Mouse (Mus musculus): ENCODE results near the gene Gm28035. TPM values are rescaled to one million over a fixed set of nuclear protein-coding genes. Genes with fewer than 3 reads are reported as not detected.

Gm28035 gene
- polyA plus RNA-seq, 1 experiment from 2014 or later, result 0.33 TPM

GRCm38 (mm10) chr2:30264671-30265519 is 24.5 kb downstream of the Gm28035 start:
- Histone ChIP-seq H3K27ac (peak overlapping the region; percentile 97), H3K9me3 (replicated peaks) (no peaks in the 10 kb centered on the region), H3K4me2 (no peak overlapping the region), H3K9ac (peak overlapping the region; percentile 36; the same call in 1 of the 2 replicates), H3K4me1 (replicated peaks) (peaks cover 68% of the 10 kb centered on the region), H3K36me3 (peaks cover 25% of the 10 kb centered on the region), H3K4me3 (no peak overlapping the region), H3K27me3 (no peaks in the 10 kb centered on the region)
- ATAC-seq (replicated peaks; ENCODE audit: insufficient number of reproducible peaks, insufficient read depth, low FRiP score, low read depth), result no peak; the same call in 1 of the 2 replicates
- 43% methylated on average over 7 of the region's 7 CpGs for WGBS

DNA sequence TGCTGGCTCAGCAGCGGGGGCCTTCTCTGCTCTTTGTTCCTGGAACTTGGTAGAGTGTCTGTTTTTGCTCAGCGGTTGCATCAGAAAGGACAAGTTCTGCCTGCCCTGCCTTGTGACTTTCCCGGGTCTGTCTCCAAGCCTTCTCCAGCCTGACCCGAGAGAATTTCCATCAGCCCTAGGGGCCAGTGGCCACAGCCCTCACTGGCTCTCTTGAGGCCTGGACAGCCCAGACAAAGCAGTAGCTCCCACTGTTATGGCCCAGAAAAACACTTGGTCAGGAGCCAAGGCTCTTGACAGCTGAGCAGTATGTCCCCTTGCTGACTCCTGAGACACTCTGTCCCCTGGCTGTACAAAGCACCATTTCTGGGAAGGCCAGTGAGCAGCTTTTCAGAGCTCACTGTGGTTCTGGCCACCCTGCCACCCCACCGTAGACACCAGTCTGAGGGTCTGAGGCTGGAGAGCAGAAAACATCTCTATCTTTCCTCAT is 25.4 kb downstream of the Gm28035 start, which contains the start of gene Phyhd1:
Gene Phyhd1, plus strand, starts transcription at position 437 of the 487 bp plus-strand sequence.
- peak; percentile 68 for ATAC-seq (replicated peaks; ENCODE audit: insufficient number of reproducible peaks, insufficient read depth, low FRiP score, low read depth)
- Histone ChIP-seq H3K4me2 (peak within 1 kb of the TSS; percentile 29), H3K4me1 (replicated peaks) (peaks cover 64% of the 10 kb centered on the region), H3K9me3 (replicated peaks) (no peaks in the 10 kb centered on the region), H3K9ac (peak within 1 kb of the TSS; percentile 36), H3K4me3 (peak within 1 kb of the TSS; percentile 9; the same call in 1 of the 2 replicates), H3K36me3 (peaks cover 25% of the 10 kb centered on the region), H3K27me3 (no peaks in the 10 kb centered on the region), H3K27ac (peak within 1 kb of the TSS; percentile 97)
- WGBS, result 16% methylated on average over 5 of the region's 5 CpGs

DNA sequence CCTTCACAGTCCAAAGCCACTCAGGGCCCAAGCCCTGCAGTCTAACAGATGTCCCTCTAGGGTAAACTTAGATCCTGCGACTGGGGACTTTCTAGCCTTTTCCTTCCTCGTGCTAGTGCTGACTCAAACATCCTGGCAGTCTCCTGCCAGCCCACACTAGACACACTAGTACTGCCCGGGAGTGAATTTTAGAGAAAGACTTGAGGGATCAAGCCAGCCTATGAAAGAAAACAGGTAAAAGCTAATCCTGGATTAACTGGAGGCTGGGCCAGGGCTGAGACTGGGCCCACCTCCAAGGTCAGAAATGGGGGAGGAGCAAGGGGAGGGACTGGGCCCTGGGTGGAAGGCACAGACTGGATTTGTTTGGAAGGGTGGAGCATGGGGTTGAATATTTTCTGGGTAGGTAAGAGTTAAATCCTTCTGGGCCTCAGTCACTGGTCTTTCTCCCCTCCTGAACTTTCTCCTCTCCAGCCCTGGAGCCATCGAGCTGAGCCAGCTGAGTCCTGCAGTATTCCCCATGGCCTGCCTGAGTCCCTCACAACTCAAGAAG is 26.1 kb downstream of the Gm28035 start:
- Histone ChIP-seq H3K4me3 (peak overlapping the region; percentile 9; the same call in 1 of the 2 replicates), H3K9ac (peak overlapping the region; percentile 36), H3K9me3 (replicated peaks) (no peaks in the 10 kb centered on the region), H3K27me3 (no peaks in the 10 kb centered on the region), H3K27ac (peak overlapping the region; percentile 97), H3K36me3 (peaks cover 22% of the 10 kb centered on the region), H3K4me1 (replicated peaks) (peaks cover 64% of the 10 kb centered on the region), H3K4me2 (peak overlapping the region; percentile 29)
- peak; percentile 57 for ATAC-seq (replicated peaks; ENCODE audit: insufficient number of reproducible peaks, insufficient read depth, low FRiP score, low read depth)
- WGBS, result 16% methylated on average over 4 of the region's 4 CpGs

GRCm38 (mm10) chr2:30267466-30267865 is 27.1 kb downstream of the Gm28035 start:
- Histone ChIP-seq H3K4me2 (no peak overlapping the region), H3K4me1 (replicated peaks) (peaks cover 56% of the 10 kb centered on the region), H3K9me3 (replicated peaks) (no peaks in the 10 kb centered on the region), H3K4me3 (no peak overlapping the region), H3K27ac (no peak overlapping the region), H3K27me3 (no peaks in the 10 kb centered on the region), H3K9ac (no peak overlapping the region), H3K36me3 (peaks cover 13% of the 10 kb centered on the region)
- ATAC-seq (replicated peaks; ENCODE audit: insufficient number of reproducible peaks, insufficient read depth, low FRiP score, low read depth), result no peak
- WGBS, result 97% methylated on average over 2 of the region's 2 CpGs

- H3K27ac ChIP-seq, result 0 out of 2 replicates have a peak overlapping the region, but pooled peaks have one; percentile 16
- no peaks in the 10 kb centered on the region for H3K27me3 ChIP-seq
- no peak for ATAC-seq (replicated peaks; ENCODE audit: insufficient number of reproducible peaks, insufficient read depth, low FRiP score, low read depth)
- WGBS, result 49% methylated on average over 4 of the region's 4 CpGs
- H3K4me2 ChIP-seq, result no peak overlapping the region
- no peak overlapping the region for H3K4me3 ChIP-seq
- peaks cover 10% of the 10 kb centered on the region; the same call in 1 of the 2 replicates for H3K36me3 ChIP-seq
- H3K9ac ChIP-seq, result no peak overlapping the region
- H3K4me1 ChIP-seq (replicated peaks), result peaks cover 49% of the 10 kb centered on the region
- H3K9me3 ChIP-seq (replicated peaks), result no peaks in the 10 kb centered on the region
These were observed 28.0 kb downstream of the Gm28035 start for GRCm38 (mm10) chr2:30268371-30268770.

DNA sequence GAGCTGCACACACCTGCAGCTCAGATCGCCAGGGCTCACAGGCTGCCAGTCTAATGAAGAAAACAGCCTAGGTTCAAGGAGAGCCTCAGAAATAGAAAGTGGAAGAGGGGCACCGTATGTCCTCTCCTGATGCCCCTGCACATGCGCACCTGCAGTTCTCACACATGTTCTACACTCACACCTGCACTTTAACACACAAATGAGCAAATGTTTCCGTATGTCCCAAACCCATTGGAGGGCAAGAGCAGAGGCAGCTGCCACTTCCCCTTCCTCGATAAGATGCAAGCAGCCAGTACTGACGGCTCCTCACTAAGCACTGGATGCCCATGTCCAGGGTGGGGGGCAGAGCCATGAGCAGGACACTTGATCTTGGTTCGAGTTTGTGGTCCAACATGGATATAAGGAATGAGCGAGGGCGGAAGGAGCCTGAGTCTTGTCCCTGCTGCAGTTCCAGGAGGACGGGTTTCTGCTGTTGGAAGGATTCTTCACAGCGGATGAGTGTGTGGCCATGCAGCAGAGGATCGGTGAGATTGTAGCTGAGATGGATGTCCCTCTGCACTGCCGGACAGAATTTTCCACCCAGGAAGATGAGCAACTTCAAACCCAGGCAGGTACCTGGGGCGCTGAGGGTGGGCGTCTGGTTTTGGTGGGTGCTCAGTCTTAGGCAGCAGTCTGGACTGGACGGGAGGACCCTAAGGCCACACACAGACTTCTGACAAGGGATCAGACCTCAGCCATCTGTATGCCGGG is 29.0 kb downstream of the Gm28035 start:
- Histone ChIP-seq H3K27me3 (no peaks in the 10 kb centered on the region), H3K9me3 (replicated peaks) (no peaks in the 10 kb centered on the region), H3K9ac (no peak overlapping the region), H3K27ac (peak overlapping the region; percentile 60), H3K36me3 (no peaks in the 10 kb centered on the region), H3K4me1 (replicated peaks) (peaks cover 38% of the 10 kb centered on the region), H3K4me2 (no peak overlapping the region), H3K4me3 (no peak overlapping the region)
- WGBS, result 78% methylated on average over 17 of the region's 17 CpGs
- no peak for ATAC-seq (replicated peaks; ENCODE audit: insufficient number of reproducible peaks, insufficient read depth, low FRiP score, low read depth)

- peak overlapping the region; percentile 60 for H3K27ac ChIP-seq
- no peak overlapping the region for H3K9ac ChIP-seq
- no peaks in the 10 kb centered on the region for H3K27me3 ChIP-seq
- no peak overlapping the region for H3K4me3 ChIP-seq
- peaks cover 31% of the 10 kb centered on the region for H3K4me1 ChIP-seq (replicated peaks)
- no peaks in the 10 kb centered on the region for H3K9me3 ChIP-seq (replicated peaks)
- peak; percentile 78 for ATAC-seq (replicated peaks; ENCODE audit: insufficient number of reproducible peaks, insufficient read depth, low FRiP score, low read depth)
- H3K36me3 ChIP-seq, result no peaks in the 10 kb centered on the region
- WGBS, result 10% methylated on average over 1 of the region's 1 CpGs
- H3K4me2 ChIP-seq, result no peak overlapping the region
These were observed 29.8 kb downstream of the Gm28035 start for GRCm38 (mm10) chr2:30270134-30270533.

DNA sequence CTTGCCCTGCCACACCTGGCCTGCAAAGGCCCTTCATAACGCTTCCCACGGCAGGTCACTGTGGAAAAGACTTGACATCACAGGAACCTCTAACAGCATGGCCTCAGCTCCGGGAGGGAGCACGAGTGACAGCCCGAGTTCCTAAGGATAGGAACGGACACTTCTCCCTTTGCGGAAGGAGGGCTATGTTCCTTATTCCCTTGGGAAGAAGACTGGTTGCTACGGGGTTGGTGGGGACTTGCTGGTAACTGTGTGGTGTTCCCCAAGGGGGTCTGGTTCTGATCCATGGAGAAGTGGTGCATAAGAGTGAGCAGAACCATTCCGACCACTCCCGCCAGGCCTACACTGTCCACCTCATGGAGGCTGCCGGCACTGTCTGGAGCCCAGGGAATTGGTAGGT is 40.4 kb downstream of the Gm28035 start, which contains the start of gene Gm28038:
Gene Gm28038, plus strand, starts transcription at position 301 of the 400 bp plus-strand sequence.
- no peaks in the 10 kb centered on the region for H3K27me3 ChIP-seq
- no peak within 1 kb of the TSS for H3K27ac ChIP-seq
- peaks cover 8% of the 10 kb centered on the region for H3K4me1 ChIP-seq (replicated peaks)
- H3K4me3 ChIP-seq, result no peak within 1 kb of the TSS
- no peaks in the 10 kb centered on the region for H3K9me3 ChIP-seq (replicated peaks)
- peaks cover 5% of the 10 kb centered on the region; the same call in 1 of the 2 replicates for H3K36me3 ChIP-seq
- H3K4me2 ChIP-seq, result no peak within 1 kb of the TSS
- ATAC-seq (replicated peaks; ENCODE audit: insufficient number of reproducible peaks, insufficient read depth, low FRiP score, low read depth), result no peak
- no peak within 1 kb of the TSS for H3K9ac ChIP-seq
- WGBS, result 93% methylated on average over 11 of the region's 11 CpGs

GRCm38 (mm10) chr2:30281651-30282050 is 41.3 kb downstream of the Gm28035 start:
- whole genome bisulfite sequencing, result 72% methylated on average over 3 of the region's 3 CpGs
- Histone ChIP-seq H3K9ac (no peak overlapping the region), H3K9me3 (replicated peaks) (no peaks in the 10 kb centered on the region), H3K27me3 (no peaks in the 10 kb centered on the region), H3K4me2 (no peak overlapping the region), H3K4me1 (replicated peaks) (peaks cover 8% of the 10 kb centered on the region), H3K36me3 (peaks cover 5% of the 10 kb centered on the region; the same call in 1 of the 2 replicates), H3K4me3 (no peak overlapping the region), H3K27ac (no peak overlapping the region)
- ATAC-seq (replicated peaks; ENCODE audit: insufficient number of reproducible peaks, insufficient read depth, low FRiP score, low read depth), result no peak

- peaks cover 19% of the 10 kb centered on the region for H3K4me1 ChIP-seq (replicated peaks)
- no peaks in the 10 kb centered on the region for H3K36me3 ChIP-seq
- no peak overlapping the region for H3K27ac ChIP-seq
- no peaks in the 10 kb centered on the region for H3K27me3 ChIP-seq
- no peak overlapping the region for H3K4me3 ChIP-seq
- H3K9me3 ChIP-seq (replicated peaks), result no peaks in the 10 kb centered on the region
- WGBS, result 87% methylated on average over 2 of the region's 2 CpGs
- no peak overlapping the region for H3K4me2 ChIP-seq
- H3K9ac ChIP-seq, result no peak overlapping the region
- ATAC-seq (replicated peaks; ENCODE audit: insufficient number of reproducible peaks, insufficient read depth, low FRiP score, low read depth), result no peak
These were observed 42.8 kb downstream of the Gm28035 start for GRCm38 (mm10) chr2:30283193-30283592.

DNA sequence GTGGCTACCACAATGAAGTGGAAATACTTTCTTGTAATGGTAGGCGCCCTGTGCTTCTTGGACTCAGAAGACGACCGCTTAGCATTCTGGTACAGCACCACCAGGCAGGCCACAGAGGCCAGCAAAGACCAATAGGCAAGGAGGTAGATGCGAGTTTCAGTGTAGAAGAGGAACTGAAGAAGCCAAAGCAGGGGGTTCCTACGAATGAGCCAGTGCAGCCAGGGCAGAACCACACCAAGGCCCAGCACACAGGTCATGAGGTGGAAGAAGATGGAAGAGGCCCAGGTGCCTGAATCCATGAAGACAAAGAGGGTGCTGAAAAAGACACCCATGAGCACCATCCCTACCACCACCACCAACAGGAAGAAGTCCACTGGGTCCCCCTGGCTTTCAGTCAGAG is 44.6 kb downstream of the Gm28035 start:
- H3K36me3 ChIP-seq, result no peaks in the 10 kb centered on the region
- no peaks in the 10 kb centered on the region for H3K9me3 ChIP-seq (replicated peaks)
- H3K27me3 ChIP-seq, result no peaks in the 10 kb centered on the region
- 86% methylated on average over 5 of the region's 5 CpGs for WGBS
- peak overlapping the region; percentile 85 for H3K4me2 ChIP-seq
- no peak overlapping the region for H3K27ac ChIP-seq
- H3K9ac ChIP-seq, result no peak overlapping the region
- peaks cover 19% of the 10 kb centered on the region for H3K4me1 ChIP-seq (replicated peaks)
- ATAC-seq (replicated peaks; ENCODE audit: insufficient number of reproducible peaks, insufficient read depth, low FRiP score, low read depth), result no peak
- peak overlapping the region; percentile 91 for H3K4me3 ChIP-seq
